Mouse (Mus musculus) layer of hippocampus, adult 8-10 months (tissue): ENCODE results near the gene Cd4. TPM values are rescaled to one million over a fixed set of nuclear protein-coding genes. Genes with fewer than 3 reads are reported as not detected.

Experiments used
- DNase-seq, 2 experiments: peaks; one replicate each; pipeline ENCODE4 v3.0.0; 2022; ENCODE audit warnings: low spot score in 2 of 2
- total RNA-seq, 4 experiments: library from RNA; stranded (reverse); gene quantifications; 2 replicates each; pipeline ENCODE4 v1.2.4; 2022

Cd4 gene
- under 1 TPM in 2 of 4 experiments, not detected in 2; 0.12 to 0.38 TPM for total RNA-seq

GRCm38 (mm10) chr6:124887986-124888385 is at the start of gene Cd4:
Cd4 (minus strand) TSS chr6:124888221.
- no peak for DNase-seq

GRCm38 (mm10) chr6:124937493-124937892 is 49.5 kb upstream of the Cd4 start:
- no peak for DNase-seq

- DNase-seq = no peak
Measured at GRCm38 (mm10) chr6:124936681-124937080, 48.7 kb upstream of the Cd4 start.

DNA sequence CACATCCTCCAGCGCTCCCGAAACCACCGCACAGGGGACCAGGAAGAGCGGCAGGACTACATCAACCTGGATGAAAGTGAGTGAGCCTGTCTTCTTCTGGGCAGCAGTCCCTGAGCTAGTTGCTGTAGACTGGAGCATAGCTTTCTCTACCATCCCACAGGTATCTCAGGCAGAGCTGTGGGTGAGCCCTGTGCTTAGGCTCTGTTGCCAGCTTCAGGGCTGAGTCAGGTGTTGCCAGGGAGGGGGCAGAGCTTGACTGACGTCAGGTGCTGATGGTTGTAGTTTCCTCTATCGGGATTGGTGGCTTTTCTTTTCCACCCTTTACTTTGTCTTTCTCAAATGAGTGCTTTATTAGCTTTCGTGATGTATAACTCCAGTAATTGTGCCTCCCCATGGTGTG is 46.6 kb upstream of the Cd4 start:
- no peak for DNase-seq

GRCm38 (mm10) chr6:124933127-124933526 is 45.1 kb upstream of the Cd4 start:
- DNase-seq = no peak

- DNase-seq = no peak
Measured at GRCm38 (mm10) chr6:124932314-124932695, 44.3 kb upstream of the Cd4 start.

- no peak for DNase-seq
Measured at GRCm38 (mm10) chr6:124931525-124932313, 43.7 kb upstream of the Cd4 start.

DNA sequence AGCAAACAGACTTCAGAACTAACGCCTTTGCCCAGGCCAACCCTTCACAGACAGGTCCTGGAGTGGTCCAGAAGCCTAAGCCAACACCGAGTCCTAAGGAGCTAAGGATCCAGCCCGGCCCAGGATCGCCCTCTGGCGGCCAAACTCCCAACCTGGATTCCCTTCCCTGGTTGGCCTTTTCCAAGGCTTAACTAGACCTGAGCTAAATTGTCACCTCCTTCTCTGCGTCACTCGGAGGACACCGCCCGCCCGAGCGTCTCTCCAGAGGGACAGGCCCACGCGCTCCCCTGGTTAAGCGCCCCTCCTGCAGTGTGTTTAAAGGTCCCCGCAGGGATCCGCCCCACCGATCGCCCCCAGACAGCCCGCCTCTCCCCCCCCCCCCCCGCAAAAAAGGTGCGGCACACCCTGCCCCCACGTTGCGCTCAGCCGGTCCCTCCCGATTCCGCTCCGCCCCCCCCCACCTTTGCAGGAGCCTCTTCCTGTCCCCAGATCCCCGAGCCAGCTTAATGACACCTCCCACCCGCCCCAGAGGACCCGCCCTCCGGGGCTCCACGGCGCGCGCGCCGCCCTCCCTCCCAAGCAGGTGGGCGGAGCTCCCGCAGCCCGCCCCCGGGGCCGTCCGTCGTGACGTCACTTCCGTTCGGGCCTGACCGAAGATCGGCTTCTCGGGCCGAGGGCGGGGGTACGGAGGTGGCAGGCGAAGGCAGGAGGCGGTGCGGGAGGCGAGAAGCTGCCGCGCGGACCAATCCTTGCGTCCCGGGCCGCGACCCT is 42.9 kb upstream of the Cd4 start, which contains the start of gene Mlf2:
TSS of gene Mlf2 (plus strand) at position 633 of the 771 bp plus-strand sequence.
- DNase-seq = peak; percentile 97 to 99

DNA sequence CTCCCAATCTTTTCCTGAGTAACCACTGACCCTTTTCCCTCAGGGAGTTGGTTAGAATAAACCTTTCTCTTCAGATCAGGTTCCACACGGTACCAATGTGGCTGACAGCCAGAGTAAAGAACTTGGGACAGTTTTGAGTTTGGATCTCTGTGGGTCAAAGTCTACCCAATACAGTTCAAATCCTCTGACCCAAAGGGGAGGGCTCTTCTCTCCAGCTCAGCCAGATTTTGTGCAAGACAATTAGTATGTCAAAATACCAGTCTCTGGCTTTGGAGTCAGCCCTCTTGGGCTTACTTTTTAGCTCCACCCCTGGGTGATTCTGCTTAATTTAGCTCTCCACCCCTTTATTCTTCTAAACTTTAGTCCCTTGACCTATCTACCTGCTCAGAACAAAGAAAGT is 42.2 kb upstream of the Cd4 start:
- no peak for DNase-seq

DNA sequence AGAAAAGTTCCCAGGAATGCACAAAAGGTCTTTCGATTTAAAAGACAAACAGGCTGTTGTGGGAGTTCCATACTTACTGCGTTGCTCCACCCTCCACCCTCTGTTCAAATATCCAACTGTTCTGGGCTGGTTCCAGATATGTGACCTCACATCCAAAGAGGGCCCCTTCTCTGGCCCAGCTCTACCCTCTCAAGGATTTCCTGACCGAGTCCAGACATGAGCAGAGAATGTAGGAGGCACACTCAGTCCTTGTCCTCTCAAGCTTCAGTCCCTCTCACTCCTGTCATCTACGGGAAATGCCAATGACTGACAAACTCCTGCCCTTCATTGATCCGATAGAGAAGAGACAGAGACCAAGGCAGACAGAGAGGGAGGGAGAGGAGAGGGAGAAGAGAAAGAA is 37.9 kb upstream of the Cd4 start:
- DNase-seq = no peak

DNA sequence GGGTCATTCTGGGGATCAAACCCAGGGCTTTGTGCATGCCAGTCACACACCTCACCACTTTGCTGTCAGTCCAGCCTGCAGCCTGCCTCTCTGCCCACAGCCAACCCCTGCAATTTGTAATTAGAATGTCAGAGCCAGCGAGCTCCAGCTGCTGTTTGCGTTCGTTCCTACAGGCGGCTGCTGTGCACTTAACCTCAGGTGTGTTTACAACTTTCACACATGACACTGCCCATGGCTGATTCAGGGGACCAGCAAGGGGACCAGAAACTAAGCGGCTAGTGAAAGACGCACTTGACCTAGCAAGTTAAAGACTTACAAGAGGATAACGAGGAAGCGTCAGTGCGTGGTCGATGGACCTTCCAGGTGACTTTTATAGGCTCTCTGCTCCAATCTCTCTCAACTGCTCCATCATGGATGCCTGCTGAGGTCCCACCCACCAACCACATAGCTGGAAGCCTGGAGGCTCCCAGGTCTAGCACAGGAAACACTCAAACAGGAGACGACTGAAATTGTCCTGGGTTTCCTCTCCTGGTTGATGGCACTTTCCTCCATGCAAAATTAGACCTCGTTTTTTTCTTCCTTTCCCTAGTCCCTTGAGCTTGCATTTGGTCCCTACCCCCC is 37.3 kb upstream of the Cd4 start:
- no peak for DNase-seq

GRCm38 (mm10) chr6:124921539-124921938 is 33.5 kb upstream of the Cd4 start:
- DNase-seq = no peak

DNA sequence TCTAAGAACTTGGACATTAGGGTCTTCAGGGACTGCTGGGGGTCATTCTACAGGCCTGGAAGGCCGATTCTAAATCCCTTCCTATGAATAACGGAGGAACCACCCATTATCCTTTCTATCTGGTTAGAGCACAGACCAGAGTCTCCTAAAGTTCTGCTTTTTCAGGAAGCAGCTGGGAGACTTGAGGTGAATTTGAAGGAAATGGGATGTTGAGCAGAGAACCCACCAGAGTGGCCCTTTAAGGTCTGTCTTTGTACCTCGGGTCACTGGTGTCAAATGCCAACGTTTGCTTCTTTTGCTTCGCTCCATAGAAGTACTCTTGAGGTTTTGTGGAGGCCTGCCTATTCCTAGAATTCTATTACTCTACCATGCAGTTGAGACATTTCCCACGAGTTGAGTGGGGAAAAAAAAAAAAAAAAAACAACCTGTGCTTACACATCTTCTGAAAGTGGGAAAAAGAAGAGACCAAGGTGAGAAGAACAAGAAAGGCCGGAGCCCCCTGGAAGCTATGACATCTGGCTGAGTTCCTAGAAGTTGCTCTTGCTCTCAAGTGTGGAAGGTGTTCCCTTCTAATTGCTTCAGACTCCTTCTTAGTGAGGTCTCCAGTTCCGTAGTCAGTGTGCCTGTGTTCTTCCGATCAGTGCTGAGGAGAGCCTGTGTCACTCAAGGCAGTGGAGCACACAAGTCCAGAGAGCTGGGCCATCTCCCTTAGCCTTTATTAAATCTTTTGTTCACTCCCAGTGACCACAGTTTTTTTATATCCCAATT is 32.5 kb upstream of the Cd4 start:
- no peak for DNase-seq

GRCm38 (mm10) chr6:124919695-124920317 is 31.8 kb upstream of the Cd4 start, which contains the start of gene Ptms:
Ptms (minus strand) TSS chr6:124920103.
- peak; percentile 91 to 96 for DNase-seq

GRCm38 (mm10) chr6:124918890-124919627 is 31.0 kb upstream of the Cd4 start:
- no peak for DNase-seq

DNA sequence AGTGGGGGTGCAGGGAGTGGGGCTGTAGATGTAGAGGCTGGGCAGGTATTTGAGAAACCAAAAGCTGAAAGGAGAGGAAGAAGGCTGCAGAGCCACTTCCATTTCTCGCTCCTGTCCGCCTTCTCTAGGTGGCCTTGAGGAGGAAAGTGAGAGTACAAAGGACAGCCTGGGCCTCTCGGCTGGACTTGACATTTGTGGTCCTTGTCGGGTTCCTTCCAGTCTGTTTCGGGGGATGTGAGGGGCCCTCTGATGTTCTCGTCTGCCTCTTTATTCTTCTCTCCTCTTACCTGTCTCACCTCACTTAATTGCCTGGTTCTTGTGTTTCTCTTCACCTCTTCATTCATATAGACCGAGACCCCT is 30.3 kb upstream of the Cd4 start:
- no peak for DNase-seq

DNA sequence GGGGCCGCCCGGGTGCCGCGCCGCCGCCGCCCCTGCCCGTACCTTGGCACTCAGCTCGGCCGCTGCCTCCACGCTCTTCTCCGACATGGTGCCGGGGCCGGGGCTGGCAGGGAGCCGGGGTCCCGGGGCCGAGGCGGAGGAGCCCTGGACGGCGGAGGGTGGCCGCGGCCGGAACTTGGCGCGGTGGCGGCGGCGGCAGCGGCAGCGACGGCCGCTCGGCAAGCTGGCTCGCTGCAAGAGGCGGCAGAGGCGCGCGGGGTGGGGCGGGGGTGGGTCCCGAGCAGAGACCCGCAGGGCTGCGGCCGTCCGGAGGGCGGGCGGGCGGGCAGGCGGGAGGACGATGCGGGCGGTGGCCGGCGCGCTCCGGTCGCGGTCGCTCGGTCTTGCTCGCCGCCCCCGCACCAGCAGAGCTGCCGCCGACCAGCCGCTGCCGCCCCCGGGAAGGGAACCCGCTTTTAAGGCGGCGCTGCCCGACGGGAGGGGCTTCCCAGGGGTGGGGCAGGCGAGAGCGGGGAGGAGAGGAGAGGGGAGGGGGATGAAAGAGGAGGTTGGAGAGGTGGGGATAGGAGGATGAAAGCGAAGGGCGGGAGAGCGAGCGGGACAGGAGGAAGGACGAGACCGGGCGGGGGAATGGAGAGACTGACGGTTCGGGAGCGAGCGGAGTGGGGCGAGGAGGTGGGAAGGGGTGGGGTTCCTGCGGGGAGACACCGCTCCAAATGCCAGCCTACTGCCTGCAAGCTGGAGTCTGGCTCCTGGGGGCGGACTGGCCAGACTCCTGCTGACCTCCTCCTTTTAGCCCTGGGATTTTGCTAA is 29.7 kb upstream of the Cd4 start:
- DNase-seq = peak; percentile 87 to 94

DNA sequence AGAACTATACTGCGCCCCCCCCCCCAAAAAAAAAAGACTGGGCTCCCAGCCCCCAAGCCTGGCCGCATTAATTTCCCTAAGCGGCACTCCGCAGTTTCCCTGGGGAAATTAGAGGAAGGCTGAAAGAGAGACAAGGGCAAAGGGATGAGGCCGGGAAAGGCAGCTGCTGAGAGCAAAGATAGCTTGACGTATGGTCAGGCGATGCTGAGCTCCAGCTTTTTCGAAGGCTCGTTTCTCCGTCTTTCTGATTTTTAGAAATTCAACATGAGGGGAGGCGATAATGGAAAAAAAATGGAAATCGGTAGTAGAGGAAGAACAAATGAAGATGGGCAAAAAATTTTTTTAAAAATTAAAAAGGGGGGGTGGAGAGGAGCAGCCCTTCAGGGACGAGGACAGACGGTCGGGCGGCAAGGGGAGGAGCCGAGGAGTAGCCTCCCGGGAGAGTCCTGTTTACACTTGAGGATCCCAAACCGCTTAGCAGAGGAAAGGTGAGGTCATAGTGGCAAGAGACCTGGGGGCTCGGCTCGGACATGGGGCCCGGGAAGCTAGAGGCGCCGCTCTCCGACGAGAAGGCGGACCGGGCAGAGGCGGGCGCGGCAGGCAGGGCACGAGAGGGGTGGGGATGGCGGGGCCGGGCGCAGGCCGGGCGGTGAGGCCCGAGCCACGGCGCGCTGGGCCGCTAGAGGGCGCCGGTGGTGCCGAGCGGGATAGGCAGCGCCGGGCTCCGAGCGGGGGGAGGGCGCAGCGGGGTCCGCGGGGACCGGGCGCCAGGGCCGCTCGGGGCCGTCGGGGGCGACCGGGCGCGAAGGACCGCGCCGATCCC is 28.9 kb upstream of the Cd4 start:
- DNase-seq = peak; percentile 65 to 87
